Mouse (Mus musculus) brain, embryonic 14.5 days (tissue): ENCODE results near the gene Sec24b.

Source experiments
- CTCF ChIP-seq: fragments of 200-500 bp; IDR thresholded peaks from 2 replicates; pipeline ENCODE4 v1.5.1; 2012; ENCODE audit warnings: inconsistent platforms, mild to moderate bottlenecking, moderate library complexity, borderline replicate concordance; ENCODE audit not compliant: insufficient read depth, insufficient read length; ENCODE audit errors: extremely low read depth
- POLR2A ChIP-seq: fragments of 200-500 bp; IDR thresholded peaks from 2 replicates; pipeline ENCODE4 v1.6.1; 2012; ENCODE audit warnings: mild to moderate bottlenecking, inconsistent platforms, borderline replicate concordance; ENCODE audit not compliant: poor library complexity, insufficient read depth, insufficient read length, severe bottlenecking; ENCODE audit errors: extremely low read depth

DNA sequence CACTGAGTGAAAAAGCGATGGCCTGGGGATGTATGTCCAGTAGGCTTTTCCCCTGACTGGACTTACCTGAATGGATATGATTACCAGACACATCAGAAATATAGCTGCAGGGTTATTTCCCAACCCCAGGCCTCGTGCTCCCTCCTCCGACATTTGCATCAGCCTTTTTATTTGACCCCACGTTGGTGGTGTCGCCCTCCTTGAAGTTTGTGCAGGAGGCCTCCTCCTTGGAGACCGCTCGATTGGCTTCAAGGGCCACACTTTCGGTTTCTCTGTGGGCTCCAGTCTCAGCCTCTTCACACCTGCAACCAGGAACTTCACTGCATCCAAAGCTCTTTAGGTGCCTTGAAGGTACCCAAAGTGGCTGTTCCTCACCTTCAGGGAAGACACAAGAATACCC is 35.8 kb downstream of the Sec24b start:
- TF ChIP-seq CTCF (no peak), POLR2A (no peak)
